Mouse (Mus musculus) neural tube, embryonic 11.5 days (tissue): ENCODE measurements around the gene Dpy30. TPM values are rescaled to one million over a fixed set of nuclear protein-coding genes. Genes with fewer than 3 reads are reported as not detected.

Experiments
- ATAC-seq: fragments of 200-750 bp; cut with Nextera tagmentation; 2 replicates; pipeline ENCODE4 v1.8.0; 2017; ENCODE audit warnings: moderate number of reproducible peaks, mild to moderate bottlenecking, moderate TSS enrichment, moderate library complexity; ENCODE audit not compliant: insufficient read depth, low FRiP score, low TSS enrichment
- DNase-seq: peaks from one replicate; pipeline ENCODE4 v3.0.0-alpha.2; 2015; ENCODE audit warnings: low spot score
- H3K27ac ChIP-seq: fragments of 300-500 bp; sonication (generic); 2 replicates; pipeline ENCODE4 v1.5.1; 2014; ENCODE audit warnings: low read depth, mild to moderate bottlenecking, low read length
- H3K27me3 ChIP-seq: fragments of 300-500 bp; sonication (generic); 2 replicates; pipeline ENCODE4 v1.6.1; 2014; ENCODE audit warnings: mild to moderate bottlenecking, low read length, mixed read lengths; ENCODE audit not compliant: control insufficient read depth, insufficient read depth
- H3K36me3 ChIP-seq: fragments of 300-500 bp; sonication (generic); 2 replicates; pipeline ENCODE4 v1.6.1; 2014; ENCODE audit warnings: mild to moderate bottlenecking, low read length, moderate library complexity, mixed read lengths; ENCODE audit not compliant: control insufficient read depth, insufficient read depth
- H3K4me1 ChIP-seq: fragments of 300-500 bp; sonication (generic); 2 replicates; pipeline ENCODE4 v1.6.1; 2014; ENCODE audit warnings: low read length, mixed read lengths; ENCODE audit not compliant: control insufficient read depth, insufficient read depth
- H3K4me2 ChIP-seq: fragments of 300-500 bp; sonication (generic); 2 replicates; pipeline ENCODE4 v1.6.1; 2014; ENCODE audit warnings: low read depth, mild to moderate bottlenecking, moderate library complexity
- H3K4me3 ChIP-seq: fragments of 300-500 bp; sonication (generic); 2 replicates; pipeline ENCODE4 v1.5.1; 2014; ENCODE audit warnings: low read depth, low read length
- H3K9ac ChIP-seq: fragments of 300-500 bp; sonication (generic); 2 replicates; pipeline ENCODE4 v1.6.1; 2014; ENCODE audit warnings: mild to moderate bottlenecking, low read length
- H3K9me3 ChIP-seq: fragments of 300-500 bp; sonication (generic); 2 replicates; pipeline ENCODE4 v1.6.1; 2016; ENCODE audit warnings: low read length; ENCODE audit not compliant: control insufficient read depth
- WGBS: fragments of 180-500 bp; shearing (Covaris S2); extraction: QIAGEN DNeasy Blood & Tissue Kit; methylation state at CpG from one replicate; pipeline ENCODE4 v1.1.7; 2014; 5-methylcytosine and 5-hydroxymethylcytosine counted together
- polyA plus RNA-seq: library from polyadenylated mRNA; unstranded; fragments of >200 nt; fragmentation: Nextera tagmentation; extraction: Ambion mirVana; gene quantifications from 2 replicates; pipeline ENCODE4 v1.2.1, GENCODE M21; 2014

The Dpy30 gene
- polyA plus RNA-seq, 1 experiment from 2014 or later = 227 TPM

GRCm38 (mm10) chr17:74272683-74273205, 51.0 kb downstream of the Dpy30 start:
- ATAC-seq = no peak
- H3K4me3 ChIP-seq = no peak overlapping the region
- no peaks in the 10 kb centered on the region for H3K9me3 ChIP-seq
- H3K4me2 ChIP-seq = no peak overlapping the region
- 76% methylated on average over 16 of the region's 16 CpGs for WGBS
- H3K9ac ChIP-seq = no peak overlapping the region
- no peak overlapping the region for H3K27ac ChIP-seq
- H3K27me3 ChIP-seq = no peaks in the 10 kb centered on the region
- H3K36me3 ChIP-seq = no peaks in the 10 kb centered on the region
- no peaks in the 10 kb centered on the region for H3K4me1 ChIP-seq
- no peak for DNase-seq

- ATAC-seq = no peak
- 95% methylated on average over 3 of the region's 3 CpGs for WGBS
These were observed 52.0 kb downstream of the Dpy30 start for GRCm38 (mm10) chr17:74271541-74272268.

GRCm38 (mm10) chr17:74270205-74270604, 53.5 kb downstream of the Dpy30 start:
- Histone ChIP-seq H3K27ac (no peak overlapping the region), H3K4me1 (peaks cover 3% of the 10 kb centered on the region)
- 91% methylated on average over 2 of the region's 2 CpGs for WGBS

More at GRCm38 (mm10) chr17:74271541-74272268, 52.0 kb downstream of the Dpy30 start:
- H3K4me3 ChIP-seq = no peak overlapping the region
- no peak overlapping the region for H3K4me2 ChIP-seq
- no peaks in the 10 kb centered on the region for H3K9me3 ChIP-seq
- no peak for DNase-seq
- H3K9ac ChIP-seq = no peak overlapping the region
- no peaks in the 10 kb centered on the region for H3K36me3 ChIP-seq
- H3K27ac ChIP-seq = no peak overlapping the region
- H3K27me3 ChIP-seq = no peaks in the 10 kb centered on the region
- H3K4me1 ChIP-seq = no peaks in the 10 kb centered on the region

GRCm38 (mm10) chr17:74267415-74268180, 56.1 kb downstream of the Dpy30 start:
- Histone ChIP-seq H3K4me2 (no peak overlapping the region), H3K9me3 (no peaks in the 10 kb centered on the region), H3K36me3 (no peaks in the 10 kb centered on the region), H3K27me3 (no peaks in the 10 kb centered on the region), H3K4me3 (no peak overlapping the region), H3K27ac (no peak overlapping the region), H3K9ac (no peak overlapping the region), H3K4me1 (peaks cover 11% of the 10 kb centered on the region)
- no peak for ATAC-seq
- WGBS = 92% methylated on average over 11 of the region's 11 CpGs
- DNase-seq = no peak

More at GRCm38 (mm10) chr17:74270205-74270604, 53.5 kb downstream of the Dpy30 start:
- Histone ChIP-seq H3K4me2 (no peak overlapping the region), H3K4me3 (no peak overlapping the region), H3K9me3 (no peaks in the 10 kb centered on the region), H3K36me3 (no peaks in the 10 kb centered on the region), H3K9ac (no peak overlapping the region), H3K27me3 (no peaks in the 10 kb centered on the region)
- ATAC-seq = no peak
- DNase-seq = no peak

- H3K9ac ChIP-seq = no peak overlapping the region
- no peaks in the 10 kb centered on the region for H3K27me3 ChIP-seq
- H3K4me2 ChIP-seq = no peak overlapping the region
- WGBS = 40% methylated on average over 1 of the region's 1 CpGs
- no peak overlapping the region for H3K4me3 ChIP-seq
- no peaks in the 10 kb centered on the region for H3K9me3 ChIP-seq
- no peaks in the 10 kb centered on the region for H3K36me3 ChIP-seq
- ATAC-seq (no peak), DNase-seq (no peak)
- no peak overlapping the region for H3K27ac ChIP-seq
- peaks cover 11% of the 10 kb centered on the region for H3K4me1 ChIP-seq
These were observed 58.1 kb downstream of the Dpy30 start for GRCm38 (mm10) chr17:74265636-74266035.

GRCm38 (mm10) chr17:74265156-74265505, 58.6 kb downstream of the Dpy30 start:
- H3K27ac ChIP-seq = peak overlapping the region; percentile 61
- no peaks in the 10 kb centered on the region for H3K27me3 ChIP-seq
- 9% methylated on average over 5 of the region's 5 CpGs for WGBS
- DNase-seq (peak; percentile 16), ATAC-seq (no peak)
- peaks cover 11% of the 10 kb centered on the region for H3K4me1 ChIP-seq
- no peaks in the 10 kb centered on the region for H3K36me3 ChIP-seq
- no peaks in the 10 kb centered on the region for H3K9me3 ChIP-seq
- no peak overlapping the region; the same call in 1 of the 2 replicates for H3K9ac ChIP-seq
- H3K4me3 ChIP-seq = no peak overlapping the region
- 0 out of 2 replicates have a peak overlapping the region, but pooled peaks have one; percentile 8 for H3K4me2 ChIP-seq

GRCm38 (mm10) chr17:74264333-74265155, 59.2 kb downstream of the Dpy30 start:
- no peak for DNase-seq
- no peak for ATAC-seq
- no peaks in the 10 kb centered on the region for H3K36me3 ChIP-seq
- H3K4me1 ChIP-seq = peaks cover 11% of the 10 kb centered on the region
- H3K9ac ChIP-seq = no peak overlapping the region
- H3K9me3 ChIP-seq = no peaks in the 10 kb centered on the region
- H3K4me3 ChIP-seq = no peak overlapping the region
- no peaks in the 10 kb centered on the region for H3K27me3 ChIP-seq
- H3K27ac ChIP-seq = peak overlapping the region; percentile 61
- WGBS = 22% methylated on average over 3 of the region's 3 CpGs
- H3K4me2 ChIP-seq = 0 out of 2 replicates have a peak overlapping the region, but pooled peaks have one; percentile 8

GRCm38 (mm10) chr17:74262415-74262814, 61.3 kb downstream of the Dpy30 start:
- no peaks in the 10 kb centered on the region for H3K9me3 ChIP-seq
- no peak for ATAC-seq
- H3K9ac ChIP-seq = no peak overlapping the region
- H3K36me3 ChIP-seq = no peaks in the 10 kb centered on the region
- no peak overlapping the region for H3K4me3 ChIP-seq
- H3K27ac ChIP-seq = no peak overlapping the region
- no peaks in the 10 kb centered on the region for H3K27me3 ChIP-seq
- peaks cover 11% of the 10 kb centered on the region for H3K4me1 ChIP-seq
- WGBS = 90% methylated on average over 3 of the region's 3 CpGs
- H3K4me2 ChIP-seq = no peak overlapping the region
- no peak for DNase-seq
